Mouse (Mus musculus) ES-E14 (cell line): ENCODE data around the gene Mael. TPM values are rescaled to one million over a fixed set of nuclear protein-coding genes. Genes with fewer than 3 reads are reported as not detected.

Experiments used
- DNase-seq: peaks from one replicate; pipeline ENCODE4 v3.0.0-alpha.2; 2013; ENCODE audit warnings: low read depth, low spot score
- H3K27ac ChIP-seq: 2 replicates; pipeline ENCODE4 v1.5.1; 2012; ENCODE audit warnings: low read depth, mild to moderate bottlenecking, low read length, moderate library complexity, mixed read lengths; ENCODE audit not compliant: poor library complexity, insufficient read depth, severe bottlenecking
- H3K36me3 ChIP-seq: 2 replicates; pipeline ENCODE4 v1.6.1; 2012; ENCODE audit warnings: mild to moderate bottlenecking, low read length, moderate library complexity, mixed read lengths; ENCODE audit not compliant: control insufficient read depth, poor library complexity, insufficient read depth, severe bottlenecking
- H3K4me1 ChIP-seq, 2 experiments: fragments of 150-350 bp in 1 of 2; sonication (generic) in 1 of 2; 2 replicates each; pipeline ENCODE4 v1.6.1; 2012; ENCODE audit warnings: low read length in 2 of 2, mild to moderate bottlenecking in 1 of 2, mixed read lengths in 1 of 2; ENCODE audit not compliant: control insufficient read depth in 2 of 2, insufficient read depth in 2 of 2, poor library complexity in 1 of 2
- H3K4me3 ChIP-seq, 2 experiments: fragments of 150-350 bp in 1 of 2; sonication (generic) in 1 of 2; 2 replicates each; pipeline ENCODE4 v1.5.1; 2012; ENCODE audit warnings: low read length in 2 of 2, low read depth in 1 of 2, mild to moderate bottlenecking in 1 of 2, mixed read lengths in 1 of 2; ENCODE audit not compliant: insufficient read depth in 1 of 2, poor library complexity in 1 of 2, severe bottlenecking in 1 of 2
- H3K9ac ChIP-seq: 2 replicates; pipeline ENCODE4 v1.6.1; 2012; ENCODE audit warnings: low read depth, mild to moderate bottlenecking, low read length, mixed read lengths; ENCODE audit not compliant: poor library complexity, insufficient read depth, severe bottlenecking
- H3K9me3 ChIP-seq: fragments of 150-350 bp; sonication (generic); 2 replicates; pipeline ENCODE4 v1.6.1; 2012; ENCODE audit warnings: low read depth, mild to moderate bottlenecking, low read length; ENCODE audit not compliant: control insufficient read depth, insufficient read depth
- CHD2 ChIP-seq: IDR thresholded peaks from 2 replicates; pipeline ENCODE4 v1.6.1; 2014; ENCODE audit warnings: mild to moderate bottlenecking, low read depth, low read length, inconsistent platforms
- HCFC1 ChIP-seq: IDR thresholded peaks from 2 replicates; pipeline ENCODE4 v1.6.1; 2012; ENCODE audit warnings: low read length, inconsistent platforms, borderline replicate concordance; ENCODE audit not compliant: insufficient read depth
- MAFK ChIP-seq: IDR thresholded peaks from 2 replicates; pipeline ENCODE4 v1.6.1; 2014; ENCODE audit warnings: mild to moderate bottlenecking, low read depth, low read length, inconsistent platforms; ENCODE audit not compliant: insufficient read depth
- ZC3H11A ChIP-seq: IDR thresholded peaks from 2 replicates; pipeline ENCODE4 v1.6.1; 2012; ENCODE audit warnings: low read depth, mild to moderate bottlenecking, inconsistent platforms, low read length, borderline replicate concordance
- ZNF384 ChIP-seq: IDR thresholded peaks from 2 replicates; pipeline ENCODE4 v1.6.1; 2012; ENCODE audit warnings: low read depth, low read length, inconsistent platforms
- in situ Hi-C, 2 experiments: fragments of 600-800 bp; cut with MboI; formaldehyde crosslinking; loops; one replicate each; pipeline ENCODE4 v1.15.1; 2025; ENCODE audit warnings: low sequenced_read_pairs in 2 of 2, inconsistent platforms in 1 of 2; ENCODE audit not compliant: unreplicated experiment in 2 of 2
- total RNA-seq: library from RNA; depleted of rRNA; stranded (reverse); fragments of 300-350 nt; gene quantifications from 2 replicates; pipeline ENCODE4 v1.2.3, GENCODE M21; 2012; rRNA removed

Gene Mael
- 20.3 and 25.7 TPM in 2 replicates for total RNA-seq

GRCm38 (mm10) chr1:166238315-166238969 lies at the start of gene Mael:
Gene Mael (minus strand): TSS chr1:166238747.
- H3K4me3 ChIP-seq, result peak within 1 kb of the TSS; percentile 14 to 64; a peak in 3 of 4 replicates
- H3K9ac ChIP-seq, result peak within 1 kb of the TSS; percentile 56; the same call in 1 of the 2 replicates
- in situ Hi-C loops, result no loop called here

GRCm38 (mm10) chr1:166286231-166286630 lies 47.7 kb upstream of the Mael start:
- TF ChIP-seq HCFC1 (no peak), ZNF384 (no peak), CHD2 (no peak), ZC3H11A (no peak), MAFK (no peak)
- Histone ChIP-seq H3K36me3 (no peaks in the 10 kb centered on the region), H3K27ac (no peak overlapping the region), H3K4me3 (no peak overlapping the region), H3K9me3 (no peaks in the 10 kb centered on the region), H3K4me1 (peaks cover 0 to 4% of the 10 kb centered on the region in 2 experiments; a peak in 1 of 4 replicates), H3K9ac (no peak overlapping the region)
- DNase-seq, result no peak
- in situ Hi-C loops, result no loop called here

More at GRCm38 (mm10) chr1:166238315-166238969, at the start of gene Mael:
- Histone ChIP-seq H3K4me1 (peaks cover 0 to 2% of the 10 kb centered on the region in 2 experiments; a peak in 1 of 4 replicates), H3K9me3 (no peaks in the 10 kb centered on the region), H3K36me3 (no peaks in the 10 kb centered on the region), H3K27ac (no peak within 1 kb of the TSS)
- TF ChIP-seq ZNF384 (no peak), CHD2 (no peak), MAFK (no peak), HCFC1 (no peak), ZC3H11A (no peak)
- DNase-seq, result peak; percentile 46

GRCm38 (mm10) chr1:166284390-166284789 lies 45.8 kb upstream of the Mael start:
- Histone ChIP-seq H3K4me3 (no peak overlapping the region), H3K9ac (no peak overlapping the region), H3K4me1 (peaks cover 0 to 4% of the 10 kb centered on the region in 2 experiments; a peak in 1 of 4 replicates), H3K27ac (no peak overlapping the region), H3K36me3 (no peaks in the 10 kb centered on the region), H3K9me3 (no peaks in the 10 kb centered on the region)
- in situ Hi-C loops, result no loop called here
- DNase-seq, result no peak
- TF ChIP-seq MAFK (no peak), CHD2 (no peak), HCFC1 (no peak), ZNF384 (no peak), ZC3H11A (no peak)

GRCm38 (mm10) chr1:166283451-166283850 lies 44.9 kb upstream of the Mael start:
- no peak for TF ChIP-seq ZNF384
- TF ChIP-seq ZC3H11A, result no peak
- no peak for TF ChIP-seq HCFC1
- no peak for TF ChIP-seq MAFK
- TF ChIP-seq CHD2, result no peak
- in situ Hi-C loops, result no loop called here

More at GRCm38 (mm10) chr1:166283451-166283850, 44.9 kb upstream of the Mael start:
- no peaks in the 10 kb centered on the region for H3K9me3 ChIP-seq
- H3K4me1 ChIP-seq, result peaks cover 0 to 4% of the 10 kb centered on the region in 2 experiments; a peak in 1 of 4 replicates
- no peaks in the 10 kb centered on the region for H3K36me3 ChIP-seq
- no peak overlapping the region for H3K9ac ChIP-seq
- H3K27ac ChIP-seq, result no peak overlapping the region
- no peak overlapping the region for H3K4me3 ChIP-seq
- no peak for DNase-seq
